Mouse (Mus musculus) thymus, adult 2 months (tissue): ENCODE results near the gene G3bp1.

ENCODE experiments used
- CTCF ChIP-seq: fragments of 200-500 bp; IDR thresholded peaks from 2 replicates; pipeline ENCODE4 v1.5.1; 2012; ENCODE audit warnings: mild to moderate bottlenecking, control low read depth, low read length, moderate library complexity, borderline replicate concordance; ENCODE audit not compliant: control insufficient read depth, poor library complexity, insufficient read depth; ENCODE audit errors: extremely low read depth
- POLR2A ChIP-seq: fragments of 200-500 bp; IDR thresholded peaks from 2 replicates; pipeline ENCODE4 v1.6.1; 2012; ENCODE audit warnings: mild to moderate bottlenecking, low read length, control low read depth, moderate library complexity; ENCODE audit not compliant: control insufficient read depth, poor library complexity, insufficient read depth; ENCODE audit errors: extremely low read depth

- TF ChIP-seq CTCF (no peak), POLR2A (no peak)
Observed at GRCm38 (mm10) chr11:55485443-55485842, 16.0 kb downstream of the G3bp1 start.
